Mouse (Mus musculus): Measurements from ENCODE around the gene Nfic. TPM values are rescaled to one million over a fixed set of nuclear protein-coding genes. Genes with fewer than 3 reads are reported as not detected.

Gene Nfic
- polyA plus RNA-seq, 1 experiment from 2014 or later, result 16.6 TPM

DNA sequence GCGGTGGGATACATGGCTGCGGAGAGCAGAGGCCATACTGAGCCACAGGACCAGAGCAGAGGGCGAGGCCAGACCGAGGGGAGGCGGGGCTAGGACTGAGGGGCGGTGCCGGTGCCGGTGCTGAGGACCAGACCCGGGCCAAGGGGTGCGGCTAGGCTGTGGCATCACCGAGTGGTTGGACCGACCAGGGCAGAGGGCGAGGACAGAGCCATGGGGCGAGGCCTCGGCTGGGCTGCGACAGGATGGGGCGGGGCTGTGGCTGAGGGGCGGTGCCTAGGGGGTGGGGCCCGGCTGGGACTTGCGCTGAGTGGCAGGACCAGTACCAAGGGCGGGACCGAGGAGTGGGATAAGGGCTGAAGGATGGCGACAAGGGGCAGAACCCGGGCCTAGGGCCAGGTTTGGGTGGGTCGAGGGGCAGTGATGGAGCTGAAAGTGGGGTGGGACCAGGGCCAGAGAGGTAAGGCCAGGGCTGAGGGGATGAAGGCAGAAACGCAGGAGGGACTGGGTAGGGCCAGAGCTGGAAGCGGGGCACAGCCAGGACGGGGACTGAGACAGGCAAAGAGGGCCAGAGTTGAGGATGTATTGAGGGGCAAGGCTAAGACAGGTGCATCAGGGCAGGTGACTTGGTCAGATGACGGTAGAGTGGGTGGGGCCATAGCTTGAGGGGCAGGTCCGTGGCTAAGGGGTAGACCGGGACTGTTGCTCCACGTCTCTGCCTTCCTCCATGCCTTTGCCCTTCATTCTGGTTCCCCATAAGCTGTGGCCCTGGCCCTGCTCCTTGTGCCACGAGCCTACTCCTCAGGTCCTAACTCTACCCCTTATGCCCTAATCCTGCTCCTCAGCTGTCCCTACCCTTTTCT, 9.2 kb upstream of the Nfic start:
- Histone ChIP-seq H3K9me3 (replicated peaks; ENCODE audit: control insufficient read depth, low read length) (no peaks in the 10 kb centered on the region), H3K4me2 (ENCODE audit: low read length) (peak overlapping the region; percentile 51)

GRCm38 (mm10) chr10:81463531-81463930, 8.1 kb upstream of the Nfic start:
- Histone ChIP-seq H3K27ac (ENCODE audit: low read depth, low read length) (no peak overlapping the region), H3K9me3 (replicated peaks; ENCODE audit: control insufficient read depth, low read length) (no peaks in the 10 kb centered on the region), H3K4me2 (ENCODE audit: low read length) (no peak overlapping the region), H3K27me3 (replicated peaks; ENCODE audit: control insufficient read depth, insufficient read depth, low read length) (peaks cover 36% of the 10 kb centered on the region), H3K4me1 (ENCODE audit: control insufficient read depth, insufficient read depth, low read length) (peaks cover 4% of the 10 kb centered on the region; the same call in 1 of the 2 replicates), H3K9ac (ENCODE audit: low read length) (no peak overlapping the region), H3K36me3 (ENCODE audit: control insufficient read depth, insufficient read depth, low read length) (peaks cover 39% of the 10 kb centered on the region), H3K4me3 (ENCODE audit: low read depth, low read length) (no peak overlapping the region)
- no peak for ATAC-seq
- 74% methylated on average over 4 of the region's 4 CpGs for WGBS
- DNase-seq (ENCODE audit: low spot score), result no peak

More for the DNA sequence above, 9.2 kb upstream of the Nfic start:
- H3K27ac ChIP-seq (ENCODE audit: low read depth, low read length), result no peak overlapping the region
- DNase-seq (ENCODE audit: low spot score) (peak; percentile 52), ATAC-seq (peak; percentile 85)
- H3K4me3 ChIP-seq (ENCODE audit: low read depth, low read length), result peak overlapping the region; percentile 27
- H3K36me3 ChIP-seq (ENCODE audit: control insufficient read depth, insufficient read depth, low read length), result peaks cover 45% of the 10 kb centered on the region
- peaks cover 4% of the 10 kb centered on the region; the same call in 1 of the 2 replicates for H3K4me1 ChIP-seq (ENCODE audit: control insufficient read depth, insufficient read depth, low read length)
- H3K9ac ChIP-seq (ENCODE audit: low read length), result peak overlapping the region; percentile 43
- 2% methylated on average over 33 of the region's 33 CpGs for WGBS
- H3K27me3 ChIP-seq (replicated peaks; ENCODE audit: control insufficient read depth, insufficient read depth, low read length), result peaks cover 34% of the 10 kb centered on the region

DNA sequence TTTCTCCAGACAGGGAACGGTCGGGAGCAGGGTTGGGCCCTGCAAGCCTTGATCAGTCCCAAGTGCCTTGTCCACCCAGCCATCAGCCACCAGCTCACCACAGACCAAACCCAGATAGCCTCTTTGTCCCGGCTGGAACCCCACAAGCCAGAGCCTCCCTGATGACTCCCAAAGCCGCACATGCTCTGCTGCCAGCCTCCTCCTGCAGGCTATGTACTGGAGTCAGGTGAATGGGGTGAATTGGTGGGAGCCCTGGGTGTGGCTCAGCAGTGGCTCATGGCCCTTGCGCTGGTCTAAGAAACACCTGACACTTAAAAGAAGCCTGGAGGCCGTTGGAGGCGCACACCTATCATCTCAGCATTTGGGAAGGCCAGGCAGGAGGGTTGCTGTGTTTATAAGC, 7.5 kb upstream of the Nfic start:
- Histone ChIP-seq H3K36me3 (ENCODE audit: control insufficient read depth, insufficient read depth, low read length) (peaks cover 34% of the 10 kb centered on the region), H3K9ac (ENCODE audit: low read length) (no peak overlapping the region), H3K9me3 (replicated peaks; ENCODE audit: control insufficient read depth, low read length) (no peaks in the 10 kb centered on the region), H3K4me3 (ENCODE audit: low read depth, low read length) (no peak overlapping the region), H3K27me3 (replicated peaks; ENCODE audit: control insufficient read depth, insufficient read depth, low read length) (peaks cover 39% of the 10 kb centered on the region), H3K4me1 (ENCODE audit: control insufficient read depth, insufficient read depth, low read length) (peaks cover 4% of the 10 kb centered on the region; the same call in 1 of the 2 replicates), H3K4me2 (ENCODE audit: low read length) (no peak overlapping the region), H3K27ac (ENCODE audit: low read depth, low read length) (no peak overlapping the region)
- DNase-seq (ENCODE audit: low spot score), result no peak
- ATAC-seq, result no peak
- 79% methylated on average over 7 of the region's 7 CpGs for WGBS

DNA sequence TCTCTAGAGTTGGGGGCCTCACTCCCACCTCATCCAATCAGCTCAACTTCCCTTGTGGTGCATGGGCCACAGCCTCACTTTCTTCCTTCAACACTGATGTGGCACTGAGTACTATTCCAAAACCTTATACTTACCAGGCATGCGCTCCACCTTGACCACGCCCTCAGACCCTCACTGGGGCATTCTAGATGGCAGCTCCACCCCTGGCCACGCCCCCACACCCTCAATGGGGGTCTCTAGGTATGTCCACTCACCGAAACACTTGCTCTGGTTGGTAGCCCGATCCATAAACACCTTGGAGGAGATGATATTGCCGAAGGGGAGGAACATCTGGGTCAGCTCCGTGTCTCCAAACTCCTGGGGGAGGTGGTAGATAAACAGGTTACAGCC, 7.0 kb upstream of the Nfic start:
- Histone ChIP-seq H3K9ac (ENCODE audit: low read length) (no peak overlapping the region), H3K9me3 (replicated peaks; ENCODE audit: control insufficient read depth, low read length) (no peaks in the 10 kb centered on the region), H3K4me2 (ENCODE audit: low read length) (no peak overlapping the region), H3K36me3 (ENCODE audit: control insufficient read depth, insufficient read depth, low read length) (peaks cover 30% of the 10 kb centered on the region), H3K27me3 (replicated peaks; ENCODE audit: control insufficient read depth, insufficient read depth, low read length) (peaks cover 39% of the 10 kb centered on the region), H3K4me3 (ENCODE audit: low read depth, low read length) (no peak overlapping the region), H3K27ac (ENCODE audit: low read depth, low read length) (no peak overlapping the region), H3K4me1 (ENCODE audit: control insufficient read depth, insufficient read depth, low read length) (peaks cover 4% of the 10 kb centered on the region; the same call in 1 of the 2 replicates)
- 37% methylated on average over 7 of the region's 7 CpGs for WGBS
- ATAC-seq, result no peak
- DNase-seq (ENCODE audit: low spot score), result no peak

DNA sequence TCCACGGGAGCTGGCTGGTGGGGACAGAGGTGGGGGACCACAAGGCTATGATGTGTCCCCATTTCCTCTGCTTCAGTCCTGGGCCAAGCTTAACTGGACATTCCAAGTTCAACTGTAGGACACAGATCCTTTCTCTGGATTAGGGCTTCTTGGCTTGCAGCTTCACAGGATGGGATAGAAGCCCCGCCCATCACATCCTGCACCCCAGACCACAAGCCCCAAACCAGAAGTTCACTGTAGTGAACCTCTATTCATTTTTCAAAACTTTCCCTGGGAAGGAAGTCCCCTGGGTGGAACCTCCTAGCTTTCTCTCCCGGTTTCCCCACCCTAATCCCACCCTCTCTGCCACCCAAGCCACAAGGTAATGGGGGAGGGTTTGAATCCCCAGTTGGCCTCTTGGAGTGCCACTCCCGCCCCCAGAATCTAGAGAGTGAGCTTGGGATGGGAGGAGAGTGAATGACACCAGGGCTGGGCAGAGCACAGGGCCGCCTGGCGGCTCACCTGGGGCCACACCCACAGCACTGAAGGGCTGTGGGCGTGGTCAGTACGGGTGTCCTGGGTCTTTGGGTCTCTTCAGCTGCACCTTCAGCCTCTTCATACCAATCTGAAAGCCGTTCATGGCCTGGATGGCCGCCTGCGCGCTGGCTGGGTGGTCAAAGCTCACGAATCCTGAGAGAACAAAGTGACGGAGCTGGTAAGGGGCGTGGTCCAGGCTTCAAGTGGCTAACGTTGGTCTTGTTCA, 6.4 kb upstream of the Nfic start:
- Histone ChIP-seq H3K27me3 (replicated peaks; ENCODE audit: control insufficient read depth, insufficient read depth, low read length) (peaks cover 39% of the 10 kb centered on the region), H3K36me3 (ENCODE audit: control insufficient read depth, insufficient read depth, low read length) (peaks cover 24% of the 10 kb centered on the region), H3K9ac (ENCODE audit: low read length) (no peak overlapping the region), H3K9me3 (replicated peaks; ENCODE audit: control insufficient read depth, low read length) (no peaks in the 10 kb centered on the region), H3K4me1 (ENCODE audit: control insufficient read depth, insufficient read depth, low read length) (peaks cover 4% of the 10 kb centered on the region; the same call in 1 of the 2 replicates), H3K4me2 (ENCODE audit: low read length) (no peak overlapping the region), H3K4me3 (ENCODE audit: low read depth, low read length) (no peak overlapping the region), H3K27ac (ENCODE audit: low read depth, low read length) (no peak overlapping the region)
- WGBS, result 7% methylated on average over 16 of the region's 16 CpGs
- no peak for DNase-seq (ENCODE audit: low spot score)
- no peak for ATAC-seq

DNA sequence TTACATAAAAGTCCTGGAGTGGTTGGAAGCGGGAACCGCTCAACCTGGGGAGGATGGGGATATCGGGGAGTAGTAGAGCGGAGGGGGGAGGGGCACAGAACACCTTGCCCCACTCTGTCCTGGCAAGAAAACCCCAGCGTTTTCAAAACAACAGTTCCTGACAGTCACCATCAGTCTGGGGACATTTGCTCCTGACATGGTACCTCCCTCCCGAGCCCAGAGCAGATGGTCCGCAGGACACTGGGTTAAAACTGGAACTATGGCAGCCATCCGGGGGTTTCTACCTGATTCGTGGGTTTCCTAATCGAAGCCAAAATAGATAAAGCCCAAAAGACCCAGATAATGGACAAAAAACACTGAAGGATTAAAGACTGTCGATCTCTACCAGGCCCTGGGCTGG, 5.5 kb upstream of the Nfic start:
- Histone ChIP-seq H3K4me1 (ENCODE audit: control insufficient read depth, insufficient read depth, low read length) (peaks cover 4% of the 10 kb centered on the region; the same call in 1 of the 2 replicates), H3K9me3 (replicated peaks; ENCODE audit: control insufficient read depth, low read length) (no peaks in the 10 kb centered on the region), H3K27me3 (replicated peaks; ENCODE audit: control insufficient read depth, insufficient read depth, low read length) (peaks cover 39% of the 10 kb centered on the region), H3K4me2 (ENCODE audit: low read length) (no peak overlapping the region), H3K27ac (ENCODE audit: low read depth, low read length) (no peak overlapping the region), H3K4me3 (ENCODE audit: low read depth, low read length) (no peak overlapping the region), H3K36me3 (ENCODE audit: control insufficient read depth, insufficient read depth, low read length) (peaks cover 15% of the 10 kb centered on the region), H3K9ac (ENCODE audit: low read length) (no peak overlapping the region)
- ATAC-seq, result no peak
- no peak for DNase-seq (ENCODE audit: low spot score)
- WGBS, result 41% methylated on average over 11 of the region's 11 CpGs

DNA sequence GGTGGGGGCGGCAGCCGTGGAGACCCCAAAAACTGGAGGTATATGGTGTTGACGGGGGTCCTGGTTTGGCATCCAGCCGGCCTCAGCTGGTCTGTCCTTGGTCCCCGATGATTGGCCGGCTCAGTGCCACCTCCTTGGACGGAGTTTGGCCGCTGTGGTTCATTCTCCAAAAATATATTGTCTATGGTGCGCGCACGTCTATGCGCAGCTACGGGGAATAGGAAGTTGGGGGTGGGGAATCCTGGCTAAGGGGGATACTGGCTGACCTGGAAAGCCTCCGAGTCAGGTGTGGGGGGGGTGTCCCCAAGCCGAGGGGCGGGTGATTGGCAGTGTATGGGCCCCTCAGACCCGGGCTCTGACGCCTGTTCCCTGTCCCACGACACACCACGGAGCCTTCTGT, 5.0 kb upstream of the Nfic start:
- H3K27me3 ChIP-seq (replicated peaks; ENCODE audit: control insufficient read depth, insufficient read depth, low read length), result peaks cover 40% of the 10 kb centered on the region
- WGBS, result 33% methylated on average over 20 of the region's 20 CpGs

DNA sequence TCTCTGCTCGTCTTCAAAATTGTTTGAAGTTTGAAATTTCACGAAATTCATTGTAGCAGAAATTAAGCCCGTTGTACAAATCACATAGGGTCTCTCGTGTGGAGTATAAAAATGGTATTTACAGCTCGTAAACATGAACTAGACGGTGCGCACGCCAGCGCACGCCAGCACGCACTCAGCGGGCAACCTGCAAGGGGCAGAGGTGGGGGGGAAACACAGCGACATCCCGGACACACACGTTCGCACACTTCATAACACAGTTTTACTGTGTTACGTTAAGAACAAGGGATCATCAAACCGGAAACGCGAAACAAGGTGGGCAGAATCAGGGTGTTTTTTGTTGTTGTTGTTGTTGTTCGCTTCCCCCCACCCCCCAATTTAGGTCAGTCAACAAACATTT, 4.0 kb upstream of the Nfic start:
- Histone ChIP-seq H3K9ac (ENCODE audit: low read length) (no peak overlapping the region), H3K9me3 (replicated peaks; ENCODE audit: control insufficient read depth, low read length) (no peaks in the 10 kb centered on the region), H3K27me3 (replicated peaks; ENCODE audit: control insufficient read depth, insufficient read depth, low read length) (peaks cover 49% of the 10 kb centered on the region), H3K4me3 (ENCODE audit: low read depth, low read length) (no peak overlapping the region), H3K36me3 (ENCODE audit: control insufficient read depth, insufficient read depth, low read length) (peaks cover 7% of the 10 kb centered on the region), H3K4me1 (ENCODE audit: control insufficient read depth, insufficient read depth, low read length) (peaks cover 2% of the 10 kb centered on the region; the same call in 1 of the 2 replicates), H3K27ac (ENCODE audit: low read depth, low read length) (no peak overlapping the region), H3K4me2 (ENCODE audit: low read length) (no peak overlapping the region)
- no peak for DNase-seq (ENCODE audit: low spot score)
- 71% methylated on average over 21 of the region's 21 CpGs for WGBS
- ATAC-seq, result no peak

More for the DNA sequence above, 5.0 kb upstream of the Nfic start:
- H3K9me3 ChIP-seq (replicated peaks; ENCODE audit: control insufficient read depth, low read length), result no peaks in the 10 kb centered on the region
- ATAC-seq (no peak), DNase-seq (ENCODE audit: low spot score) (no peak)
- H3K4me2 ChIP-seq (ENCODE audit: low read length), result no peak overlapping the region
- H3K9ac ChIP-seq (ENCODE audit: low read length), result no peak overlapping the region
- peaks cover 4% of the 10 kb centered on the region; the same call in 1 of the 2 replicates for H3K4me1 ChIP-seq (ENCODE audit: control insufficient read depth, insufficient read depth, low read length)
- H3K36me3 ChIP-seq (ENCODE audit: control insufficient read depth, insufficient read depth, low read length), result peaks cover 11% of the 10 kb centered on the region
- no peak overlapping the region for H3K4me3 ChIP-seq (ENCODE audit: low read depth, low read length)
- no peak overlapping the region for H3K27ac ChIP-seq (ENCODE audit: low read depth, low read length)

Measured in forebrain, embryonic 14.5 days (tissue).